Mouse (Mus musculus) liver, adult 2 months (tissue): ENCODE data around the gene Ccl2. TPM values are rescaled to one million over a fixed set of nuclear protein-coding genes. Genes with fewer than 3 reads are reported as not detected.

Experiments
- DNase-seq: peaks from one replicate; pipeline ENCODE4 v3.0.0-alpha.2; 2011; ENCODE audit warnings: low read depth, low spot score; ENCODE audit errors: extremely low read depth
- H3K27ac ChIP-seq: fragments of 200-500 bp; replicated peaks from 2 replicates; pipeline ENCODE4 v1.5.1; 2012; ENCODE audit warnings: low read depth, mild to moderate bottlenecking, control low read depth, inconsistent platforms, low read length; ENCODE audit not compliant: insufficient read depth
- H3K27me3 ChIP-seq: fragments of 200-500 bp; 2 replicates; pipeline ENCODE4 v1.6.1; 2012; ENCODE audit warnings: mild to moderate bottlenecking, moderate library complexity, low read length, inconsistent platforms; ENCODE audit not compliant: control insufficient read depth, insufficient read depth
- H3K36me3 ChIP-seq: fragments of 200-500 bp; 2 replicates; pipeline ENCODE4 v1.6.1; 2012; ENCODE audit warnings: low read length, inconsistent platforms; ENCODE audit not compliant: control insufficient read depth, insufficient read depth
- H3K4me1 ChIP-seq: fragments of 200-500 bp; 2 replicates; pipeline ENCODE4 v1.6.1; 2011; ENCODE audit warnings: low read length; ENCODE audit not compliant: control insufficient read depth, insufficient read depth
- H3K4me3 ChIP-seq: fragments of 200-500 bp; 2 replicates; pipeline ENCODE4 v1.5.1; 2011; ENCODE audit warnings: low read depth, mild to moderate bottlenecking, control low read depth, low read length, moderate library complexity; ENCODE audit not compliant: insufficient read depth
- H3K79me2 ChIP-seq: fragments of 200-500 bp; 2 replicates; pipeline ENCODE4 v1.6.1; 2012; ENCODE audit warnings: inconsistent platforms, mild to moderate bottlenecking, low read length, moderate library complexity; ENCODE audit not compliant: control insufficient read depth, insufficient read depth
- H3K9ac ChIP-seq: fragments of 200-500 bp; 2 replicates; pipeline ENCODE4 v1.6.1; 2012; ENCODE audit warnings: low read depth, mild to moderate bottlenecking, control low read depth, inconsistent platforms, low read length
- CTCF ChIP-seq: fragments of 200-500 bp; IDR thresholded peaks from 2 replicates; pipeline ENCODE4 v1.5.1; 2011; ENCODE audit warnings: low read depth, low read length, control low read depth
- POLR2A ChIP-seq: fragments of 200-500 bp; IDR thresholded peaks from 2 replicates; pipeline ENCODE4 v1.6.1; 2011; ENCODE audit warnings: low read length, control low read depth; ENCODE audit not compliant: insufficient read depth; ENCODE audit errors: extremely low read depth
- WGBS: fragments of 180-500 bp; shearing (Covaris S2); methylation state at CpG from one replicate; pipeline ENCODE4 v1.1.7; 2018; 5-methylcytosine and 5-hydroxymethylcytosine counted together
- polyA plus RNA-seq: library from polyadenylated mRNA; depleted of rRNA; stranded (reverse); fragments of >200 nt; gene quantifications from 2 replicates; pipeline ENCODE4 v1.2.3, GENCODE M21; 2012
- total RNA-seq: library from RNA; depleted of rRNA; stranded (reverse); fragments of >200 nt; gene quantifications from 2 replicates; pipeline ENCODE4 v1.2.3, GENCODE M21; 2014

The Ccl2 gene
- total and polyA plus RNA-seq, 2 experiments, result 0.18 to 3.3 TPM

GRCm38 (mm10) chr11:82062226-82062625 lies 26.9 kb downstream of the Ccl2 start:
- Histone ChIP-seq H3K4me3 (no peak overlapping the region), H3K27ac (no peak overlapping the region), H3K9ac (no peak overlapping the region), H3K4me1 (no peaks in the 10 kb centered on the region), H3K27me3 (peaks cover 3% of the 10 kb centered on the region; the same call in 1 of the 2 replicates), H3K79me2 (no peaks in the 10 kb centered on the region), H3K36me3 (no peaks in the 10 kb centered on the region)
- 81% methylated on average over 3 of the region's 3 CpGs for WGBS
- TF ChIP-seq CTCF (no peak), POLR2A (no peak)
- no peak for DNase-seq

GRCm38 (mm10) chr11:82063454-82063853 lies 28.1 kb downstream of the Ccl2 start:
- Histone ChIP-seq H3K79me2 (no peaks in the 10 kb centered on the region), H3K4me3 (no peak overlapping the region), H3K4me1 (no peaks in the 10 kb centered on the region), H3K36me3 (no peaks in the 10 kb centered on the region), H3K27me3 (peaks cover 2% of the 10 kb centered on the region; the same call in 1 of the 2 replicates), H3K9ac (no peak overlapping the region), H3K27ac (no peak overlapping the region)
- WGBS, result 45% methylated on average over 2 of the region's 2 CpGs
- TF ChIP-seq POLR2A, result no peak
- no peak for DNase-seq

- Histone ChIP-seq H3K4me3 (no peak overlapping the region), H3K36me3 (no peaks in the 10 kb centered on the region), H3K27ac (no peak overlapping the region), H3K9ac (no peak overlapping the region), H3K4me1 (no peaks in the 10 kb centered on the region), H3K27me3 (no peaks in the 10 kb centered on the region), H3K79me2 (no peaks in the 10 kb centered on the region)
- DNase-seq, result no peak
- WGBS, result 84% methylated on average over 7 of the region's 7 CpGs
- TF ChIP-seq CTCF (no peak), POLR2A (no peak)
Observed at GRCm38 (mm10) chr11:82066953-82067571, 31.7 kb downstream of the Ccl2 start.

GRCm38 (mm10) chr11:82071076-82071475 lies 35.7 kb downstream of the Ccl2 start:
- no peaks in the 10 kb centered on the region for H3K36me3 ChIP-seq
- no peak for TF ChIP-seq POLR2A
- no peak for TF ChIP-seq CTCF
- no peaks in the 10 kb centered on the region for H3K4me1 ChIP-seq
- no peak overlapping the region for H3K9ac ChIP-seq
- no peak overlapping the region for H3K4me3 ChIP-seq
- WGBS, result 73% methylated on average over 3 of the region's 3 CpGs
- DNase-seq, result no peak
- no peaks in the 10 kb centered on the region for H3K27me3 ChIP-seq
- no peaks in the 10 kb centered on the region for H3K79me2 ChIP-seq
- H3K27ac ChIP-seq, result no peak overlapping the region

GRCm38 (mm10) chr11:82072374-82072773 lies 37.0 kb downstream of the Ccl2 start:
- H3K36me3 ChIP-seq, result no peaks in the 10 kb centered on the region
- H3K27me3 ChIP-seq, result no peaks in the 10 kb centered on the region
- H3K9ac ChIP-seq, result no peak overlapping the region
- no peaks in the 10 kb centered on the region for H3K79me2 ChIP-seq
- TF ChIP-seq POLR2A (no peak), CTCF (no peak)
- no peak overlapping the region for H3K27ac ChIP-seq
- DNase-seq, result no peak
- no peaks in the 10 kb centered on the region for H3K4me1 ChIP-seq
- no peak overlapping the region for H3K4me3 ChIP-seq
- WGBS, result 68% methylated on average over 1 of the region's 1 CpGs

GRCm38 (mm10) chr11:82072984-82073383 lies 37.6 kb downstream of the Ccl2 start:
- 73% methylated on average over 3 of the region's 3 CpGs for WGBS
- Histone ChIP-seq H3K36me3 (no peaks in the 10 kb centered on the region), H3K27ac (no peak overlapping the region), H3K79me2 (no peaks in the 10 kb centered on the region), H3K9ac (no peak overlapping the region), H3K4me3 (no peak overlapping the region), H3K4me1 (no peaks in the 10 kb centered on the region), H3K27me3 (no peaks in the 10 kb centered on the region)
- TF ChIP-seq POLR2A (no peak), CTCF (no peak)
- no peak for DNase-seq
